Mouse (Mus musculus) fat pad, adult 2 months (tissue): ENCODE measurements around the gene Tusc1.

Experiments used
- DNase-seq: peaks from one replicate; pipeline ENCODE4 v3.0.0-alpha.2; 2011; ENCODE audit warnings: low read depth, low spot score; ENCODE audit errors: extremely low read depth

Gene Tusc1

GRCm38 (mm10) chr4:93335118-93336003, at the start of gene Tusc1:
Tusc1 (minus strand) TSS chr4:93335511.
- no peak for DNase-seq

- DNase-seq, result no peak
These were observed 17.6 kb upstream of the Tusc1 start for GRCm38 (mm10) chr4:93352930-93353329.

DNA sequence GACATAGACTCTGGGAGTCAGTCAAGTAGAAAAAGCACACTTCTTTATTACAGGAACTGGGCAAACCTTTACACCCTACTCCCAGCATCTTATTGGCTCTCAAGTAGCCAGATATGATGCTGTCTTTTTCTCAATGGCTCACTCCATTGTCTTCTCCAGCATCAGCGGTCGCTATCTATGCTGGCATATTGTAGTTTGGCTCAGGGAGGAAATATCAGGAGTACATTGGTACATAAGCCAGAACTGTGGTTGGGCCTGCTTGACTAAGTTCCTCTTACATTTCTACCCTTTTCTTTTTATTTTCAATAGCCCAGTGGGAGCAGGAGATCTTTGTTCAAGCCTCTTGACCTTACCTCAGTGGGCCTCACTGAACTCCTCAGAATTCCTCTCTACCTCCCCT, 9.0 kb upstream of the Tusc1 start:
- DNase-seq, result no peak

GRCm38 (mm10) chr4:93341568-93341967, 6.3 kb upstream of the Tusc1 start:
- no peak for DNase-seq

GRCm38 (mm10) chr4:93337977-93338376, 2.7 kb upstream of the Tusc1 start:
- DNase-seq, result no peak

DNA sequence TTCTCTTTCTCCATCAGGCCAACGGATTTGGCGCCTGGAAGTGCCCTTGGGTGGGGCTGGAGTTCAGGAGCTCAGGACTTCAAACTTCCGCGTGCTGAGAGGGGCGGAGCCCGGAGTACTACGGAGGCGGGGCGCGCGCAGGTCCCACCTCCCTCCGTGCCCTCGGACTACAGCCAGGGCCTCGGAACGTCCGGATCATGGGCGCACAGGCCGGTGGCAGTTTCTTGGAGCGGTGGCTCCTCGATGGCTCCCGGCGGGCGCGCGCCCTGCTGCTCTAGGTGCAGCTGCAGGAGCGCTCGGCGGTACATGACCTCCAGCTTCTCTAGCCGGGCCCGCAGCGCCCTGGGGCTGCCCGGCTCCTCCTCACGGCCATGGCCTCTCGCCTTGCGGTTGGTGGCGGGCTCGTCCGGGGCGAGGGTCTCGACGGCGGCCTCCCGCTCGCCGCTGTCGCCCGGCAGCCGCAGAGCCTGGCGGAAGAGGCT, 634 bp downstream of the Tusc1 start:
- no peak for DNase-seq

- no peak for DNase-seq
These were observed 27.8 kb downstream of the Tusc1 start for GRCm38 (mm10) chr4:93307486-93307885.

DNA sequence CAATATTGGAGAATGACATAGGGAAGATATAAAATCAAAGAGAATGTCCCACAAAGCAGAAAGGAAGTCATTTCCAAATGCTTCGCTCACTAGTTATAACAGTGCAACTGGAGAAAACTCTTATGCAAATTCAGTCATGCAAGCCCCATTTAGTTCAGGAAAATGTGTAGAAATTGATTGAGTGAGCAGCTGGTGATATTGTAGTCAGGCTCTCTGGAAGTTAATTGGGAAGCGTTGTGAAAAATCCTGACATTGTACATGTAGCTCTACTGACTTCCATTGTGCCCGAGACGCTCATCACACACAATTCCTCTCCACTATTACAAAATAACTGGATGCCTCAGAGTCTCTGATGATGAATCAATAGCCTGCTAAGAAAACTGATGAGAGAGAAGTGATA, 49.2 kb downstream of the Tusc1 start:
- DNase-seq, result no peak
